Comparison of ENCODE assay signal across 9 mouse cellular contexts in the genomic region with DNA sequence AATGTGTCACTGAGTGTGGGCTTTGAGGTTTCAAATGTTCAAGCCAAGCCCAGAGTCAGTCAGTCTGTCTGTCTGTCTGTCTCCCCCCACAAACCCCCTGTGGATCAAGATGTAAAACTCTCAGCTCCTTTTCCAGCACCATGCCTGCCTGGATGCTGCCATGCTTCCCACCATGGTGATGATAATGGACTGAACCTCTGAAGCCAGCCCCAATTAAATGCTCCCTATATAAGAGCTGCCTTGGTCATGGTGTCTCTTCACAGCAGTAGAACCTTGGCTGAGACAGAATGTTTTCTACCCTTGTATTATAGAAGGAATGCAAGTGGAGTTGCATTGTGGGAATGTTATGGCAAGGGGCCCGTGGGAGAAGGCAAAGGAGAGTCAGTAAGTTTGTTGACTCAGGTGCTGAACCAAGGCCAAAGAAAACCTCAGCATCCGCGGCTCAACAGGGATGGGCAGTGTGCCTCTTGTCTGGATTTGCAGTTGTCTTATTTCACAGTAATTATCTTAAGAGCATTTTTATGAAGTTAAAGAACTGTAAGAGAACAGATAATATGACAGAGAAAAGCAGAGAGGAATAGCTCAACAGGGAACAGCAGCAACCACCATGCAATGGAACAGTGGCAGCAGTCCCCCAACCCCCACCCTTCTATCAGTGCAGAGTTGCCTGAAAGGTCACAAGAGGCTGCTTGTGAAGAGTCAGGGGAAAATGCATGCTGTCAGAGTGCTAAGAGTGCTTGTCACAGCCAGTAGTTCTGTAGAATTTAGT. TPM values are rescaled to one million over a fixed set of nuclear protein-coding genes. Genes with fewer than 3 reads are reported as not detected.
DNase-seq lines count a peak whose midpoint lies in the region; ATAC-seq lines count a peak whose summit lies in the region.
"Had no signal": no experiment of that assay in that cellular context is flagged by ENCODE, and none has a peak within 500 bp of the region (broad histone marks: within the 10 kb centered on the region; RNA-seq: fewer than 3 reads in every experiment).

No protein-coding gene starts in this region.

- no peak overlapping the region for H3K4me2 ChIP-seq in neural tube, embryonic 11.5 days (ENCODE audit: low read depth)

- no peaks in the 10 kb centered on the region for H3K36me3 ChIP-seq in neural tube, embryonic 11.5 days (ENCODE audit: control insufficient read depth, insufficient read depth, low read length)

- H3K4me1 ChIP-seq in neural tube, embryonic 11.5 days (ENCODE audit: control insufficient read depth, insufficient read depth, low read length) = peaks cover 4% of the 10 kb centered on the region; the same call in 1 of the 2 replicates

- no peak for DNase-seq in frontal cortex, postnatal 25 days (ENCODE audit: low spot score in 2 of 2)
- DNase-seq in neural tube, embryonic 11.5 days (ENCODE audit: low spot score) = peak; percentile 32
- DNase-seq in neural tube, embryonic 10.5 days (ENCODE audit: extremely low spot score, low spot score) = no peak
- DNase-seq in heart, postnatal 10 days = peak; percentile 62 to 67
- no peak for DNase-seq in testis, postnatal 14 days (ENCODE audit: low spot score)
- no peak for DNase-seq in c-Kit-positive CD71-positive TER-119-positive erythroid progenitor cells, embryonic 14.5 days (ENCODE audit: low spot score)
- DNase-seq in spleen, adult 18-20 months = no peak

- ATAC-seq in frontal cortex, adult (ENCODE audit: low TSS enrichment) = 0 out of 2 replicates have a peak, but pooled peaks have one; percentile 16
- ATAC-seq in neural tube, embryonic 11.5 days (ENCODE audit: insufficient read depth, low FRiP score, low TSS enrichment) = no peak

- intact Hi-C loops in heart, postnatal 10 days (cut with DNase I) = no loop called here

- H3K9ac ChIP-seq in neural tube, embryonic 11.5 days (ENCODE audit: low read length) = no peak overlapping the region
- H3K9ac ChIP-seq: liver, embryonic 14.5 days had no signal

- no peak overlapping the region for H3K27ac ChIP-seq in neural tube, embryonic 11.5 days (ENCODE audit: low read depth, low read length)
- H3K27ac ChIP-seq: liver, embryonic 14.5 days had no signal

- 51% methylated on average over 3 of the region's 3 CpGs for WGBS in neural tube, embryonic 11.5 days

- no peak overlapping the region for H3K4me3 ChIP-seq in neural tube, embryonic 11.5 days (ENCODE audit: low read depth, low read length)

- no peaks in the 10 kb centered on the region for H3K27me3 ChIP-seq in neural tube, embryonic 11.5 days (ENCODE audit: control insufficient read depth, insufficient read depth, low read length)

- no peaks in the 10 kb centered on the region for H3K9me3 ChIP-seq in neural tube, embryonic 11.5 days (ENCODE audit: control insufficient read depth, low read length)

RNA-seq across cellular contexts. Expression of a gene that starts 56.5 kb away (rescaled TPM):
- 24.7 and 30.5 TPM in 2 replicates for polyA plus RNA-seq in neural tube, embryonic 11.5 days (2014; fragmentation: Nextera tagmentation; extraction: Ambion mirVana)
- 100 to 1,000 TPM in 1 of 2 experiments, 10 to 100 TPM in 1; 52.8 to 110 TPM for total RNA-seq in heart, postnatal 10 days (2021)

RNA-seq across cellular contexts. Expression of a gene that starts 56.6 kb away (rescaled TPM):
- polyA plus RNA-seq in neural tube, embryonic 11.5 days (2014; fragmentation: Nextera tagmentation; extraction: Ambion mirVana) = 17.8 and 19.1 TPM in 2 replicates
- 1 to 10 TPM; 4.4 to 6.2 TPM for total RNA-seq in heart, postnatal 10 days (2021)

Comparison
In these comparisons a context has a peak if more than half of its experiments do, and no peak if none do; other contexts are left out.
1. DNase-seq: peak in neural tube, embryonic 11.5 days (single experiment) and heart, postnatal 10 days (2 of 2); none in frontal cortex, postnatal 25 days (0 of 2), neural tube, embryonic 10.5 days (single experiment), testis, postnatal 14 days (single experiment), c-Kit-positive CD71-positive TER-119-positive erythroid progenitor cells, embryonic 14.5 days (single experiment) and spleen, adult 18-20 months (0 of 2).